ENCODE assay signal across 21 mouse cellular contexts in the genomic region with DNA sequence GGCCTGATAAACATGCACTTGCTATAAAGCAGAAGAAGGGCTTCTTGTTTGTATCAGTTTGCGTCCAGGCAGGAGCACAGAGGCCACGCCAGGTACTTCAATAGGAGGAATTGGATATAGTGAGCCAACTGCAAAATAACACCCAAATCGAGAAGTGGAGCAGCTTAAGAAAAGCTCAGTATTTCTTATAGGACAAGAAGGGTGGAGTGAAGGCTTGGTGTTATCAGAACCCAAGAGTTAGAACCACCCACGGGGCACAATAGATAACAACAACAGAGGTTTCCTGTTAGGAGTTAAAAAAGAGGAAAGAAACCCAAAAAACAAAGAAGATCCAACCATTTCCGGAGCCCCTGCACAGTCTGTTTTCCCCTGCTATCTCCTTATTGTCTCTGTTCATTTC.
A peak's percentile ranks its signal among the peaks of the same experiment; 100 is the strongest.
DNase-seq lines count a peak whose midpoint lies in the region; ATAC-seq and TF ChIP-seq lines count a peak whose summit lies in the region.
"Had no signal": no experiment of that assay in that cellular context is flagged by ENCODE, and none has a peak within 500 bp of the region (broad histone marks: within the 10 kb centered on the region; RNA-seq: fewer than 3 reads in every experiment).

No protein-coding gene starts in this region.

- peak overlapping the region; percentile 23; the same call in 1 of the 2 replicates for H3K4me2 ChIP-seq in heart, embryonic 11.5 days
- peak overlapping the region; percentile 49 for H3K4me2 ChIP-seq in liver, embryonic 12.5 days
- H3K4me2 ChIP-seq in liver, postnatal 0 days (ENCODE audit: low read depth, low read length), result no peak overlapping the region
- H3K4me2 ChIP-seq in liver, embryonic 15.5 days, result peak overlapping the region; percentile 16; the same call in 1 of the 2 replicates
- H3K4me2 ChIP-seq: heart, embryonic 12.5 days; hindbrain, embryonic 15.5 days had no signal

- TF ChIP-seq CTCF in liver, postnatal 0 days (IDR thresholded peaks at IDR 0.05; ENCODE audit: low read depth), result no peak

- H3K4me1 ChIP-seq in heart, embryonic 11.5 days (ENCODE audit: control insufficient read depth, insufficient read depth, low read length), result peaks cover 7% of the 10 kb centered on the region
- H3K4me1 ChIP-seq in liver, embryonic 12.5 days, result peaks cover 63% of the 10 kb centered on the region
- peaks cover 30% of the 10 kb centered on the region for H3K4me1 ChIP-seq in liver, postnatal 0 days (ENCODE audit: insufficient read depth)
- H3K4me1 ChIP-seq in liver, embryonic 15.5 days (replicated peaks), result peaks cover 55% of the 10 kb centered on the region
- H3K4me1 ChIP-seq: embryonic facial prominence, embryonic 10.5 days; forebrain, embryonic 10.5 days; hindbrain, embryonic 15.5 days had no signal

- no peak for TF ChIP-seq EP300 in liver, postnatal 0 days (IDR thresholded peaks at IDR 0.05; ENCODE audit: low read depth)

- no peaks in the 10 kb centered on the region for H3K27me3 ChIP-seq in heart, embryonic 11.5 days (ENCODE audit: control insufficient read depth, insufficient read depth, low read length)
- H3K27me3 ChIP-seq in liver, embryonic 12.5 days (replicated peaks), result no peaks in the 10 kb centered on the region
- no peaks in the 10 kb centered on the region for H3K27me3 ChIP-seq in liver, postnatal 0 days (ENCODE audit: insufficient read depth, low read length)
- H3K27me3 ChIP-seq in liver, embryonic 15.5 days, result no peaks in the 10 kb centered on the region
- H3K27me3 ChIP-seq: heart, embryonic 12.5 days; hindbrain, embryonic 15.5 days had no signal

- no peak overlapping the region for H3K27ac ChIP-seq in heart, embryonic 11.5 days (ENCODE audit: low read depth, low read length)
- peak overlapping the region; percentile 49 for H3K27ac ChIP-seq in liver, embryonic 12.5 days
- H3K27ac ChIP-seq in liver, postnatal 0 days (ENCODE audit: low read depth), result no peak overlapping the region
- no peak overlapping the region for H3K27ac ChIP-seq in liver, embryonic 15.5 days (replicated peaks)
- H3K27ac ChIP-seq: embryonic facial prominence, embryonic 10.5 days; forebrain, embryonic 10.5 days; gastrocnemius, adult 2 months; heart, adult 2 months; hindbrain, embryonic 15.5 days had no signal

- WGBS in heart, embryonic 11.5 days (ENCODE audit: insufficient replicate concordance), result 51% methylated on average over 5 of the region's 5 CpGs
- 12% methylated on average over 5 of the region's 5 CpGs for WGBS in liver, embryonic 12.5 days (ENCODE audit: insufficient replicate concordance)
- WGBS in liver, postnatal 0 days (ENCODE audit: insufficient replicate concordance), result 37% methylated on average over 5 of the region's 5 CpGs
- WGBS in liver, embryonic 15.5 days (ENCODE audit: insufficient replicate concordance), result 16% methylated on average over 5 of the region's 5 CpGs

- intact Hi-C loops in heart, postnatal 14 days (cut with DNase I), result no loop called here

- no peak overlapping the region for H3K4me3 ChIP-seq in heart, embryonic 11.5 days (ENCODE audit: low read depth, low read length)
- H3K4me3 ChIP-seq in liver, embryonic 12.5 days, result no peak overlapping the region
- no peak overlapping the region for H3K4me3 ChIP-seq in liver, postnatal 0 days (ENCODE audit: low read depth, low read length)
- no peak overlapping the region for H3K4me3 ChIP-seq in liver, embryonic 15.5 days (replicated peaks)
- H3K4me3 ChIP-seq: embryonic facial prominence, embryonic 10.5 days; forebrain, embryonic 10.5 days; gastrocnemius, adult 2 months; heart, adult 2 months; heart, embryonic 12.5 days; hindbrain, embryonic 15.5 days had no signal

- no peak for ATAC-seq in heart, embryonic 11.5 days (replicated peaks; ENCODE audit: insufficient number of reproducible peaks, low FRiP score, low TSS enrichment)
- ATAC-seq in liver, embryonic 12.5 days, result peak; percentile 38; the same call in 1 of the 2 replicates
- no peak for ATAC-seq in liver, postnatal 0 days
- ATAC-seq in liver, embryonic 15.5 days (ENCODE audit: insufficient read depth), result no peak
- ATAC-seq: forebrain, embryonic 14.5 days had no signal

- no peak for DNase-seq in heart, postnatal 14 days
- no peak for DNase-seq in liver, postnatal 0 days
- no peak for DNase-seq in cerebellum, adult 18-20 months
- DNase-seq in embryo, embryonic 11 days, result no peak
- no peak for DNase-seq in right cerebral cortex, postnatal 25 days
- DNase-seq: adrenal gland, adult 8-10 months; cerebellum, adult 11 months; cerebellum, adult 9-10 months; cerebellum, postnatal 25 days; gastrocnemius, adult 2 months; gastrocnemius, postnatal 36 days; heart, adult 2 months; heart, postnatal 36 days had no signal

- H3K36me3 ChIP-seq in heart, embryonic 11.5 days (ENCODE audit: control insufficient read depth, insufficient read depth, low read length), result no peaks in the 10 kb centered on the region
- no peaks in the 10 kb centered on the region for H3K36me3 ChIP-seq in liver, embryonic 12.5 days
- no peaks in the 10 kb centered on the region for H3K36me3 ChIP-seq in liver, postnatal 0 days (replicated peaks; ENCODE audit: insufficient read depth, low read length)
- H3K36me3 ChIP-seq in liver, embryonic 15.5 days (replicated peaks), result no peaks in the 10 kb centered on the region
- H3K36me3 ChIP-seq: embryonic facial prominence, embryonic 10.5 days; forebrain, embryonic 10.5 days; heart, embryonic 12.5 days; hindbrain, embryonic 15.5 days had no signal

- no peak overlapping the region for H3K9ac ChIP-seq in heart, embryonic 11.5 days (ENCODE audit: low read depth, low read length)
- no peak overlapping the region for H3K9ac ChIP-seq in liver, embryonic 12.5 days
- H3K9ac ChIP-seq in liver, postnatal 0 days (replicated peaks), result no peak overlapping the region
- no peak overlapping the region for H3K9ac ChIP-seq in liver, embryonic 15.5 days
- H3K9ac ChIP-seq: heart, embryonic 12.5 days; hindbrain, embryonic 15.5 days had no signal

- no peaks in the 10 kb centered on the region for H3K9me3 ChIP-seq in heart, embryonic 11.5 days (replicated peaks; ENCODE audit: control insufficient read depth, low read length)
- H3K9me3 ChIP-seq in liver, embryonic 12.5 days (replicated peaks), result no peaks in the 10 kb centered on the region
- no peaks in the 10 kb centered on the region for H3K9me3 ChIP-seq in liver, postnatal 0 days (ENCODE audit: low read length)
- no peaks in the 10 kb centered on the region for H3K9me3 ChIP-seq in liver, embryonic 15.5 days (replicated peaks)
- H3K9me3 ChIP-seq: embryonic facial prominence, embryonic 10.5 days; forebrain, embryonic 10.5 days; heart, embryonic 12.5 days; hindbrain, embryonic 15.5 days had no signal
